Mouse (Mus musculus) G1E (cell line): Measurements from ENCODE around the gene Prpf6.

ENCODE experiments used
- CTCF ChIP-seq: IDR thresholded peaks from 2 replicates; pipeline ENCODE4 v1.5.1; 2012; ENCODE audit warnings: low read depth, low read length, inconsistent platforms, mixed read lengths
- GATA1 ChIP-seq: IDR thresholded peaks from 2 replicates; pipeline ENCODE4 v1.6.1; 2012; ENCODE audit warnings: borderline replicate concordance, low read length, inconsistent platforms, mixed read lengths
- GATA2 ChIP-seq: IDR thresholded peaks from 2 replicates; pipeline ENCODE4 v1.6.1; 2012; ENCODE audit warnings: low read depth, low read length, inconsistent platforms, borderline replicate concordance
- POLR2AphosphoS5 ChIP-seq: IDR thresholded peaks from 2 replicates; pipeline ENCODE4 v1.6.1; 2012; ENCODE audit warnings: low read depth, low read length, inconsistent platforms; ENCODE audit not compliant: insufficient replicate concordance
- TAL1 ChIP-seq: conservative IDR thresholded peaks from 2 replicates; pipeline ENCODE4 v1.6.1; 2012; ENCODE audit warnings: low read depth, low read length, inconsistent platforms, mixed read lengths

DNA sequence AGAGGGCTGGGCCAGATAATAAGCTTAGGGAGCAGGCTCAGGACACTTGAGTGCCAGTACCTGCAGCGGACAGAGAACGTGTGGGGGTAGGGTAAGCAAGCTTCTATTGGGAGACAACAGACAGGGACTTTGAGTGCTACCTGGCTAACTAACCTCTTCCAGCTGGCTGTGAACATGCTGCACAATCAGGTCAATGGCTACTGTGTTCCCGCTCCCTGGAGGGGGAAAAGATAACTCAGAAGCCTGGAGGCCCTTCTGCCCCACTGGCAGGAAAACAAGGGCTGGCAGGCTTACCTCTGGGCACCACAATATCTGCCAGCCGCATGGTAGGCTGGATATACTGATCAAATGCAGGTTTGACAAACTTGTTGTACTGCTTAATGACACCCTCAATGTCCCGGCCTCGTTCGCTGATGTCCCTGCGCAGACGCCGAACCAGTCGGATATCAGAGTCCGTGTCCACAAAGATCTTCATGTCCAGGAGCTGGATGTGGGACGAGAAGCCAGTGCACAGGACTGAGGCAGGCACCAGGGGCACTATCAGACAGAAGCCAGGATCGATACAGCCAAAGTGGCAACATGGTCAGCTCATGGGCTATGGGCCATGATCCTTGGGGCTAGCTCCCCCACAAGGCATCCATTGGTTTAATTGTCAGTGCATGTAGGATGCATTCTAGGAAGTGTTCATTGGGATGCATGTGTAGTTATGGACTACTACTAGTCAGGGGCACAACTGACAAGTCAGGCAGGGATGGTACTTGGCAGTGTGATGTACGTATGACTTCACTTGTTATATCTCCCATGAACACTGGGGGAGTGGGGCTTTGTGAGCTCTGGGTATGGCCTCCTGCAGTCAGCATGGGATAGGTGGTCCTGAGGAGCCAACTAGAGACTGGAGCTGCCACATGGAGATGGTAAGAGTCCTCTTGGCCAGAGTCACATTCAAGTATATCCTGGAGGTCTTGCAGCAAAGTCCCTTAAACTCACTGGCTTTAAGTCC lies 18.4 kb upstream of the Prpf6 start:
- TF ChIP-seq CTCF, result no peak
- TF ChIP-seq TAL1, result no peak
- TF ChIP-seq GATA2, result no peak
- no peak for TF ChIP-seq GATA1
- TF ChIP-seq POLR2AphosphoS5, result no peak
